Mouse (Mus musculus) adrenal gland, adult (tissue): ENCODE measurements around the gene Tmem251.

Source experiments
- DNase-seq, 2 experiments: peaks; one replicate each; pipeline ENCODE4 v3.0.0; 2022 to 2023; ENCODE audit warnings: low spot score in 1 of 2; ENCODE audit not compliant: inconsistent age in 2 of 2

Gene Tmem251

GRCm38 (mm10) chr12:102743589-102744574, at the start of gene Tmem251, which contains the start of gene Moap1:
Gene Tmem251 (plus strand): TSS chr12:102743762.
Gene Moap1 (minus strand): TSS chr12:102743661.
- peak; percentile 94 to 97 for DNase-seq

DNA sequence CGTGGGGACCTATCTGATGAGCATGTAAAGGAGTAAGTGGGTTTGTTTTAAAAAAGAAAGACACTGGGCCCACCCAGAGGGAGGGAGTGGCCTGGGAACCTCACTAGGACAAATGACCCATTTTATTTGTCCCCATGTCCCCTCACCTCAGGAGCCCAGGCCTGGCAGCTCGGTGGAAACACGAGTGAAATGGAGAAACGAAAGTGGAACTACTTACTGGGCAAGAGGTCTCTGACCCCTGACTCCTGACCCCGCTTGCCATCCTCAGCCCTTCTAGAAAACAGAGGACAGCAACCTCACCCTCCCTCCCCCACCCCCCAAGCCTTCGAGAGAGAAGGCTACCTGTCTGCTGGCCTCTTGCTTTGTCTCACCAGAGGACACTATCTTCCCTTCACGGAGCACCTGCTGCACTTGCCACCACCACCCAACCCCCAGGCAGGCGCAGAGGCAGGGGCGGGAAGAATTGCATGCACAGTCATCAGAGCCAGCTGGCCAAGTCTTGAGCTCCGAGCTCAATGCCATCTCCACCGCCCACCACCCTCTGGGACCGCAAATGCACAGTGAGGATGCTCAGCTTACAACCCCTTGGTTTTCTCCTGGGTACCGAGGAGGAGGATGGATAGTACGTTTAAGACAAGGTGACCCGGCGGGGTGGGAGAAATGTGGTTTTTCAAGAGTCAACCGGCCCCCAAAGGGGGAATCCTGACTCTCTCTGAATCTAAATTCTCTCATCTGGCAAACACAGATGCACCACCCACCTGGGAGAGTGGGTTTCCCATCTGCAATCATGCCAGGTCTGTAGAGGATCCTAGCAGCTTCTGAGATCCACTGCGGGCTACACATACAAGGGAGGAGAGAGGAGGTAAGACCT, 48.0 kb upstream of the Tmem251 start:
- DNase-seq, result no peak

- DNase-seq, result no peak
These were observed 46.8 kb upstream of the Tmem251 start for GRCm38 (mm10) chr12:102696635-102697354.

DNA sequence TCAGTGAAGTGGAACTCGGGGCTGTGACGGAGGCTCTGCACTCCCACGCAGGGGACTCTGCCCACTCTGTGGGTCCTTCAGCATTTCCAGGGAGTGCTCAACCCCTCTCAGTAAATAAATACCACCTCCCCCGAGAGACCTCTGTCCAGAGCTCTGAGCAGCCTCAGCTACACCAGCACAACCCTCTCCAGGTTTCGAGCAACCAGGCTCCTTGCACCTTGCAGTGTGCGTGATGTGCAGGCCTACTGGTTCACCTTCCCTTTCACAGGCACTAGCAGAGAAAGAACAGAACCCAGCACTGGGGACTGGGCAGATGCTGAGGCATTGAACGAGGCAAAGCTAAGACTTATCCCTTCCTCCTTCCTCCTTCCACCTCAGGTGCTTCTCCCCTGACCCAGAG, 46.2 kb upstream of the Tmem251 start:
- no peak for DNase-seq

- no peak for DNase-seq
These were observed 45.4 kb upstream of the Tmem251 start for GRCm38 (mm10) chr12:102698089-102698684.

GRCm38 (mm10) chr12:102699156-102699555, 44.4 kb upstream of the Tmem251 start:
- no peak for DNase-seq

DNA sequence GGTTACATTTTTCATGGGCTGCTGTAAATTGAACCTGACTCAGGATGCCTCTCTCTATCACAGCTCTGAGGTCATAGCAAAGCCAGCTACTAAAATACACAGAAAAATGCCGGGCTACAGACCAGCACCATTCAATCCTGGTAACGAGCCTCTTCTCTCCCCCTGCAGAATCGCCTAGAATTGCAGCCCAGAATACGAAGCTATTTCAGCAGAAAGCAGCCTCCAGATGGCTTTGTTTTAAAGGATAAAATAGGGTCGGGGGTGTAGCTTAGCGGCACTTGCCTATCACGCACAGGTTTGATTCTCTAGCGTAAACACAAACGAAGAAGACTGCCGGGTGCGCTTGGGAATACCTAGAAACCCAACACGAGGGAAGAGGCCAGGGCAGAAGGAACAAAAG, 43.1 kb upstream of the Tmem251 start:
- no peak for DNase-seq

DNA sequence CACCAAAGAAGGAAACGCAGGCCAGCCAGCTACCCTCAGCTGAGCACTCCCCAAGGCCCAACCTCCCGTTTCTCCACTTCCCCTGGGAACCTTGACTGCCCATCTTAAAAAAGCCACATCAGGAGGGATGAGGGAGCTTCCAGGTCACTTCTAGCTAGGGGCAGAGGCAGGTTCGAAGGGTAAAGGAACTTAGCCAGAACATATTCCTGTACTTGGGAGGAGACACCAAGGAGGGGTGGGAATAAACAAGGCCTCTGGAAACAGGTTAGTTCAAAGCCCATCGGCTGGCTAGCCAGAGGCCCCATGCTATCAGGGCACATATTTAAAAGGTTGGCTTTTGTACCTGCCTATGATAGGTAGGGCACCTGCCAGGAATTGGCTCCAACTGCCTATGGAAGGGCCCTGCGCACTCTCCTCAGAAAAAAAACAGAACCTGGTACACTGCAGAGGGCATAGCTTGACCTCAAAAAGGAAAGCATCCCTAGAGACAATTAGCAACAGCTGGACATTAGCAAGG, 41.8 kb upstream of the Tmem251 start:
- DNase-seq, result no peak

DNA sequence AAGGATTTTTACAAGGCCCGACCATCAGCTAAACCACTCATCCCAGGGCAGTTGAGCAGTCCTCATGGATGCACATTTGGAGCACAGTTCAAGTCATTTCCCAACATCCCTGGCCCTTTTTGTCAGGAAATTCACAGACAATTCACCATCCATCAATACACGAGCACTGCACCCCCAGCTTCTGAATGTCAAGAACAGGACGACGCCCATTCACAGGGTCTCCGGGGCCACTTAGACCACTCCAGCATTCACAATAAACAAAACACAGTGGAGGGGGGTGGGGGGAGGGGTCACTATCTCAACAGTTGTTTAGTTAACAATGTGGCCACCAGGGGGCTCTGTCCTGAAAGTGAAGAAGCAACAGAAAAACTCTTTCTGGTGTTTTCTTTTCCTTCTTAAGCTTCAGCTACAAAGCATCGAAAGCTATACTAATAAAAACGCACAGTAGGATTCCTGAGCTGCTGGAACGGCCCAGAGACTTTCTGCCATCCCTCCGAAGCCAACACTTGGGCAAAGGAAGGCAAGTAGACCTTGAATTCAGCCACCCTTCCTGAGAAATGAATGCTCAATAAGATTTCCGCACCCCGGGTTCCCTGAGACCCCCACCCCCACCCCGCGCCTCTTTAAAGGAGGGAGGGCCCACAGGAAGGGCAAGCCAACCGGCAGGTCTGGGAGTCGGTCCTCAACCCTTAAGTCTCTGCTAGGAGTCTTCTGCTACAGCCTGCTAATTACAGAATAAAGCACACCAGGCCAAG, 41.0 kb upstream of the Tmem251 start:
- peak; percentile 66 to 90 for DNase-seq

DNA sequence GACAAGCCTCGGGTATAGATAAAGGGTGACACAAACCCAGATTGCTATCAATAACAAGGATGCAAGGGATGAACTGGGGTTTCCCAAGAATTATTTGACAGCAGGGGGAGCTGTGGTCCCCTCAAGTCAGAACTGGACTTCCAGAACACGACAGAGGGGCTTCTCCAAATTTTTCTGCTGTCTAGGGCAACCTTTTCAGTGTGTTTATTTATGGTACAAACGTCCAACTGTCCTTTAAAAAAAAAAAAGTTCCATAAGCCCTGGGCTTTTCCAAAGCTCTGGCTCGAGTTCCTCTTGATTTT, 40.5 kb upstream of the Tmem251 start:
- peak; percentile 66 to 87 for DNase-seq

DNA sequence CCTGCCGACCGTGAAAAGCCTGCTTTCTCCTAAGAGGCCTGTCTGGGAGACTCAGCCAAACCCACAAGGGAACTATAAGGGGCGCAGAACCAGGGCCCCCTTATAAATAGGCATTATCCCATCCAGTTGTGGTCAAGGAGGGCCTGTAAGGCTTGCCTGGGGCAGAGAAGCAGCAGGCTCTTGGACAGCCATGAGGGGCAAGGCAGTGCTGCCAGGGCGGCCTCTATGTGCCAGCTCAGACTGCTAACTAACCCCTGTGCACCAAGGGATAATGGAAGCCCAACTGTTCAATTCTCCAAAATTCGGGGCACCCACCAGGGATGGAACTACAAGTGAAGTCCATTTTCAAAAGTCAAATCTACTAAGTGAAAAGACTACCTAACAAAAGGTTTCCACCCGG, 40.1 kb upstream of the Tmem251 start:
- peak; percentile 44 to 74 for DNase-seq

- no peak for DNase-seq
These were observed 39.6 kb upstream of the Tmem251 start for GRCm38 (mm10) chr12:102703921-102704408.

DNA sequence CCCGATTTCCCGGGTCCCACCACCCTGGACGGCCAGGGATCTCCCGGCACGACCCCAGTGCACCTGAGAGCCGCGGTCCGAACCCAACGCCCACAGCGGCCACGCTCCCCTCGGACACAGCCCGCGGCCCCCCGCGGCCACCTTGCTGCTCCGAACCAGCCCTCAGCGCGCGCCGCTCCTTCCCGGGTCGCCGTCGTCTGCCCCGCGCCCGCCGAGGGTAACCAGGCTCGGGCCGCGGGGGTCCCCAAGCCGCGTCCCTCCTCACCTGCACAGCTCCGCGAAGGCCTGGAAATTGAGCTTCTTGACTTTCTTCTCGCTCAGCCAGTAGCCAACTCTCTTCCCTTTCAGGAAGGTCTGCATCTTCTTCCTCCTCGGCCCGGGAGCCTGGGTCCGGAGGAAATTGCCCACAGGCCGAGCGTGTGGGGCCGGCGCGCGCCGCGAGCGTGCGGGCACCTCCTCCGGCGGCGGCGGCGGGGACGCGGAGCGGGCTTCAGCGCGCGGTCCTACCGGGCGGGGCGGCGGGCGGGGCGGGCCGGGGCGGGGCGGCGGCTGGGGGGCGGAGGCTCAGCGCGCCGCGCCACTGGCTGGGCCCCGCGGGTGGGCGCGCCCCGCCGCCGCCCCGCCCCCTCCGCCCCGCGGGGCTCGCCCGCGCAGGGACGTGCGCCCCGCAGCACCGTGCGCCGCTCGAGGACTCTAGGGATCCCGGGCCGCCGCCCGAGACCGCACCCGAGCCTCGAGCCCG, 38.9 kb upstream of the Tmem251 start, which contains the start of gene Itpk1:
Gene Itpk1 (minus strand): TSS at position 474 of the 742 bp plus-strand sequence.
- DNase-seq, result peak; percentile 70 to 80

DNA sequence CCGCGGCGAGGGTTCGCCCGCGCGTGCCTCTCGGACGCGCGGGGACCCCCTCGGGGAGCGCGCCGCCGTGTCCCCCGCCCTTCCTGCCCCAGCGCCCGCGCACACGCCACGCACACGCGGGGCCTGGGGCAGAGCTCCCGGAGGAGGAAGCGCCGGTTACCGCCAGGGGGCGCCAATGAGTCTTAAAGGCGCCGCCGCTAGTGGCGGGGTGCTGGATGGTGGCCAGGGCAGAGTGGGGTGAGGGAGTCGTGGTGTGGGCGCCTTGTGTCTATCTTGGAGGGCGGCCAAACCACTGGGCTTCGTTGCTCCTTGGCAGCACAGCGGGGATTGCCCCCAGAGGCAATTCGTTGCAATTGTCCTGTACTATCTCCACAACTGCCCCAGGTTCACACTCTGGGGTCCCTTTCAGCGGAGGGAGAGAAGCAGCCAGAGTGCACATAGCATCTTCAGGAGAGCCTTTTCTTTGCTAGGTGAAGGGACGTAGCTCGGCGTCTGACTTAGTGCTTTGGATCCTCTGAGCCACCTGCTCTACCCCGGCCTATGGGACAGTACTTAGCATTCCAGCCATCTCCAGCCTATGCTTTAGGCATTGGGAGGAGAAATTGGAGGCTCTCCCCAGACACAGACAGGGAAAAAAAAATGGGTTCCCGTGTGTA, 38.2 kb upstream of the Tmem251 start:
- peak; percentile 93 to 96 for DNase-seq

- peak; percentile 61 to 77 for DNase-seq
These were observed 37.5 kb upstream of the Tmem251 start for GRCm38 (mm10) chr12:102705906-102706640.

- DNase-seq, result no peak
These were observed 36.6 kb upstream of the Tmem251 start for GRCm38 (mm10) chr12:102706833-102707463.

GRCm38 (mm10) chr12:102708220-102708619, 35.3 kb upstream of the Tmem251 start:
- peak; percentile 88 to 91 for DNase-seq
